Mouse (Mus musculus): ENCODE results near the gene Nat8f2. TPM values are rescaled to one million over a fixed set of nuclear protein-coding genes. Genes with fewer than 3 reads are reported as not detected.

Nat8f2 gene
- polyA plus RNA-seq, 1 experiment = 1.4 TPM

- Histone ChIP-seq H3K4me3 (replicated peaks; ENCODE audit: control insufficient read depth, low read depth, low read length) (no peak overlapping the region), H3K27ac (ENCODE audit: control insufficient read depth, insufficient read depth, low read depth, low read length, poor library complexity) (no peak overlapping the region), H3K4me1 (ENCODE audit: control insufficient read depth, insufficient read depth, low read length) (no peaks in the 10 kb centered on the region; the same call in 1 of the 2 replicates)
- TF ChIP-seq CTCF (IDR thresholded peaks at IDR 0.05; ENCODE audit: control insufficient read depth, insufficient read depth, low read length) (no peak), POLR2A (IDR thresholded peaks at IDR 0.05; ENCODE audit: borderline replicate concordance, control insufficient read depth, low read depth, low read length) (no peak)
- 76% methylated on average over 2 of the region's 2 CpGs for WGBS
These were observed 5.1 kb downstream of the Nat8f2 start for GRCm38 (mm10) chr6:85863840-85864239.

GRCm38 (mm10) chr6:85863136-85863535 lies 5.8 kb downstream of the Nat8f2 start:
- TF ChIP-seq POLR2A (IDR thresholded peaks at IDR 0.05; ENCODE audit: borderline replicate concordance, control insufficient read depth, low read depth, low read length) = no peak
- TF ChIP-seq CTCF (IDR thresholded peaks at IDR 0.05; ENCODE audit: control insufficient read depth, insufficient read depth, low read length) = no peak
- WGBS = 68% methylated on average over 2 of the region's 2 CpGs
- Histone ChIP-seq H3K4me1 (ENCODE audit: control insufficient read depth, insufficient read depth, low read length) (no peaks in the 10 kb centered on the region; the same call in 1 of the 2 replicates), H3K4me3 (replicated peaks; ENCODE audit: control insufficient read depth, low read depth, low read length) (no peak overlapping the region), H3K27ac (ENCODE audit: control insufficient read depth, insufficient read depth, low read depth, low read length, poor library complexity) (no peak overlapping the region)

DNA sequence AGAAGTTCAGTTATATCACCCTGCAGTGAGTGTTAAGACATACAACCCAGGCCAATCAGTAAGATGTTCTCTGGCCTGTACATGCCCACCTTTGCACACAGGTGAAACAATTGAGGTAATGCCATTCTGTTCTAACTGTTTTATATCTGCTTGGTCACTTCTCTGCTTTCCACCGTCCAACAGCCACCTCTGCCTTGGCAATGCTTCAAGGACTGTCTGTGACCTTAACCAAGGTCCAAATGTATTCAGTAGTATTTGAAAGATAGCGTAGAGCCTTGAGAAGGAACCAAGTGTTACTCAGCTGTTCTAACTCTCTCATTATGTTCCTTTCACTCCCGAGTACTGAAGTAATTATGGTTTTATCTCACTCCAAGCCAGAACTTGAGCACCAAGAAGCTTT lies 6.4 kb downstream of the Nat8f2 start:
- WGBS = 71% methylated on average over 3 of the region's 3 CpGs

DNA sequence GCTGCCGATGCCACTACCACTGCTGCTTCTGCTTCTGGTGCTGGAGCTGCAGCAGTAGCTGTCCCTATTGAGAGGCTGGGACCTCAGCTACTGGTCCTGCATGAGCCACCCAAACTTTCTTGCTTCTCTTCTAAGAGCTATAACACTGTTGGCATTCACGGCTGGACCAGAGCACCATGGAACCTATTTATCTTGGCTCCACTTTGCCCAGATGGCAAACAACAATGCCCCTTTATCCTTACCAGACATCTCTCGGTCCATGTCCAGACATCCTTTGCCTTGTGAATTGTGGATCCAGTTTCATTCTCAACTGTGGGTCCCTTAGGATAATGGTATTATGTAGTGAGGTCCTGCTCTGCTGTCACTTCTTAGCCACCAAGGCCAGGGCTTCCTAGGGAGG lies 7.7 kb downstream of the Nat8f2 start:
- no peak overlapping the region for H3K4me3 ChIP-seq (replicated peaks; ENCODE audit: control insufficient read depth, low read depth, low read length)
- TF ChIP-seq CTCF (IDR thresholded peaks at IDR 0.05; ENCODE audit: control insufficient read depth, insufficient read depth, low read length) (no peak), POLR2A (IDR thresholded peaks at IDR 0.05; ENCODE audit: borderline replicate concordance, control insufficient read depth, low read depth, low read length) (no peak)
- no peaks in the 10 kb centered on the region for H3K4me1 ChIP-seq (ENCODE audit: control insufficient read depth, insufficient read depth, low read length)
- no peak overlapping the region for H3K27ac ChIP-seq (ENCODE audit: control insufficient read depth, insufficient read depth, low read depth, low read length, poor library complexity)
- WGBS = 81% methylated on average over 3 of the region's 3 CpGs

More for the DNA sequence above, 6.4 kb downstream of the Nat8f2 start:
- H3K4me1 ChIP-seq (ENCODE audit: control insufficient read depth, insufficient read depth, low read length) = no peaks in the 10 kb centered on the region
- no peak overlapping the region for H3K4me3 ChIP-seq (replicated peaks; ENCODE audit: control insufficient read depth, low read depth, low read length)
- TF ChIP-seq POLR2A (IDR thresholded peaks at IDR 0.05; ENCODE audit: borderline replicate concordance, control insufficient read depth, low read depth, low read length) = no peak
- TF ChIP-seq CTCF (IDR thresholded peaks at IDR 0.05; ENCODE audit: control insufficient read depth, insufficient read depth, low read length) = no peak
- no peak overlapping the region for H3K27ac ChIP-seq (ENCODE audit: control insufficient read depth, insufficient read depth, low read depth, low read length, poor library complexity)

DNA sequence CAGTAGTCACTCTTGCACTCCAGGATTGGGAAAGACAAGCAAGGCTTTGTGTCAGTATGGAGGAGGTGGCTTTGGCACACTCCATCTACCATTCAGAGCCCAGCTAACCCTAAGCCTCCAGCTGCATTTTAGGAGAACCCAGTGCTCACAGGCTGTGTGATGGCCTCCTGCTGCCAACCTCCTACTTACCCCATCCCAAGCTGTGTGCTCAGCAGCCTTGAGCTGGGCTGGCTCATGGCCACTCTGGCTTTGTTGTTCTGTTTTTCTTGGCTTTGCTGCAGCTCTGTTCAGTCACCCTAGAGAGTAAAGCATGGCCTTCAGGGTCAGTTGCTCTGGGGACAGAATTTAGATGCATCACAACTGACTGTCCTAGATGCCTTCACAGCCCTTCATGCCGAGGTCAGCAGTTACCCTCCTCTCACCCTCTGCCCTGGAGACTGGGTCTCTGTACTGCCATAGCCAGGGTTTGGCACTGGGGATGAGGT lies 12.7 kb downstream of the Nat8f2 start:
- WGBS = 60% methylated on average over 1 of the region's 1 CpGs

DNA sequence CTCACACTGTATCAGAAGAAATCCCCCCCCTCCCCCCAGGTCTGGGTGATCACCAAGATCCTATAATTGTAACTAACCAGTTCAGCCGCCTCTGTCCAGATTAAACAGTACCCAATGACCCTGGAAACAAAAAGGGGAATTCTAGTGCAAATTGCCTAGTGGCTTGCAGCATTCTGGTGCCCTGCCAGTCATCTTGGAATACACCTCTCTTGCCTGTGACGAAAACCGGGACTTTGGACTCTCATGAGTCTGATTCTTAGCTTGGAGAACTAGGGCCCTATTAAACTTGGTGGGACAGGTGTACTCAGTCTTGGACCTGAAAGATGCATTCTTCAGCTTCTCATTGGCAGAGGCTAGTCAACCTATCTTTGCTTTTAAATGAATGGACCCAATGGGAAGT lies 15.5 kb downstream of the Nat8f2 start:
- TF ChIP-seq CTCF (IDR thresholded peaks at IDR 0.05; ENCODE audit: control insufficient read depth, insufficient read depth, low read length) = no peak
- Histone ChIP-seq H3K27ac (ENCODE audit: control insufficient read depth, insufficient read depth, low read depth, low read length, poor library complexity) (no peak overlapping the region), H3K4me3 (replicated peaks; ENCODE audit: control insufficient read depth, low read depth, low read length) (no peak overlapping the region), H3K4me1 (ENCODE audit: control insufficient read depth, insufficient read depth, low read length) (no peaks in the 10 kb centered on the region)
- WGBS = 76% methylated on average over 3 of the region's 3 CpGs

More for the DNA sequence above, 12.7 kb downstream of the Nat8f2 start:
- Histone ChIP-seq H3K27ac (ENCODE audit: control insufficient read depth, insufficient read depth, low read depth, low read length, poor library complexity) (no peak overlapping the region), H3K4me1 (ENCODE audit: control insufficient read depth, insufficient read depth, low read length) (no peaks in the 10 kb centered on the region), H3K4me3 (replicated peaks; ENCODE audit: control insufficient read depth, low read depth, low read length) (no peak overlapping the region)
- no peak for TF ChIP-seq POLR2A (IDR thresholded peaks at IDR 0.05; ENCODE audit: borderline replicate concordance, control insufficient read depth, low read depth, low read length)
- TF ChIP-seq CTCF (IDR thresholded peaks at IDR 0.05; ENCODE audit: control insufficient read depth, insufficient read depth, low read length) = no peak

DNA sequence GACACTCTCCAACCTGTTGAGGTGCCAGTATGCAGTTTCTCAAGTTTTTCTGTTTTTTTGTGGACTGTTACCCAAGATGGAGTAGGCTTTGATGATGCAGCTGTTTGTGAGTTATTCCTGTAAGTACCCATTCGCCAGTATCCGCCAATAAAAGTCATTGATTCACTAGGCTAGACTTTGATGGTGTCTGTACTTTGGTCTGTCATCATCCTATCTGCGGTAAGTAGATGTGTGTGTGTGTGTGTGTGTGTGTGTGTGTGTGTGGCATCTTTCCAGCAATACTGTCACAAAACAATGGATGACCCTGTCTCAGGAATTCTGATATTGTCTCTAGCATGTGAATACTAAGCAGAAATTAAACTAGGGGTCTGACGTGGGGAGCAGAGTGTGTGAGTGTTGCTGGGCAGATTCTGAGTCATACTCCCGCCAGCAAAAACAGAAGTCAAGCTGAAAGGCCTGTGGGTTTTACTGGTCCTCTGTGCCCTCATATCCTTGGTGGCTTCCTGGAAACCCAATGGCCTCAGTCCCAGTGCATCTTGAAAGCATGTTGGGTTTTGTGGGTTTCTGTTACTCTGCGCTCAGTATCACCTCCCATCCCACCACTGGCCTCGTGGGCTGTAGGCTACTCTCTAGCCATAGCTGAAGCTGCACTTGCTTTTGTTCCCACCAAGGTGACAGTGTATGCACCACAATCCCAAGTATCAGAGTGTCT lies 17.7 kb downstream of the Nat8f2 start:
- no peak for TF ChIP-seq CTCF (IDR thresholded peaks at IDR 0.05; ENCODE audit: control insufficient read depth, insufficient read depth, low read length)
- TF ChIP-seq POLR2A (IDR thresholded peaks at IDR 0.05; ENCODE audit: borderline replicate concordance, control insufficient read depth, low read depth, low read length) = no peak
- 43% methylated on average over 7 of the region's 7 CpGs for WGBS
- no peak overlapping the region for H3K4me3 ChIP-seq (replicated peaks; ENCODE audit: control insufficient read depth, low read depth, low read length)

GRCm38 (mm10) chr6:85849240-85849639 lies 19.7 kb downstream of the Nat8f2 start:
- no peak overlapping the region for H3K4me3 ChIP-seq (replicated peaks; ENCODE audit: control insufficient read depth, low read depth, low read length)
- WGBS = 47% methylated on average over 2 of the region's 2 CpGs
- no peaks in the 10 kb centered on the region for H3K4me1 ChIP-seq (ENCODE audit: control insufficient read depth, insufficient read depth, low read length)
- no peak overlapping the region for H3K27ac ChIP-seq (ENCODE audit: control insufficient read depth, insufficient read depth, low read depth, low read length, poor library complexity)
- TF ChIP-seq POLR2A (IDR thresholded peaks at IDR 0.05; ENCODE audit: borderline replicate concordance, control insufficient read depth, low read depth, low read length) = no peak
- no peak for TF ChIP-seq CTCF (IDR thresholded peaks at IDR 0.05; ENCODE audit: control insufficient read depth, insufficient read depth, low read length)

More for the DNA sequence above, 17.7 kb downstream of the Nat8f2 start:
- Histone ChIP-seq H3K27ac (ENCODE audit: control insufficient read depth, insufficient read depth, low read depth, low read length, poor library complexity) (no peak overlapping the region), H3K4me1 (ENCODE audit: control insufficient read depth, insufficient read depth, low read length) (no peaks in the 10 kb centered on the region)
